Mouse (Mus musculus) stomach, postnatal 0 days (tissue): ENCODE data around the gene Edn1.

Source experiments
- CTCF ChIP-seq: IDR thresholded peaks from 2 replicates; pipeline ENCODE4 v1.5.1; 2016; ENCODE audit warnings: antibody characterized with exemption, low read depth, mild to moderate bottlenecking, moderate library complexity
- EP300 ChIP-seq: optimal IDR thresholded peaks from 2 replicates; pipeline ENCODE3; 2016; ENCODE audit warnings: antibody characterized with exemption

- no peak; the same call in 1 of the 2 replicates for TF ChIP-seq CTCF
- no peak for TF ChIP-seq EP300
Observed at GRCm38 (mm10) chr13:42301161-42301721, at the start of gene Edn1.
